Mouse (Mus musculus) myocyte (in vitro differentiated cells): ENCODE results near the gene Ypel4. TPM values are rescaled to one million over a fixed set of nuclear protein-coding genes. Genes with fewer than 3 reads are reported as not detected.

Source experiments
- H3K27me3 ChIP-seq: one replicate; pipeline ENCODE4 v1.6.1; 2011; ENCODE audit not compliant: control insufficient read depth, insufficient read depth, insufficient read length
- H3K36me3 ChIP-seq: one replicate; pipeline ENCODE4 v1.6.1; 2011; ENCODE audit not compliant: control insufficient read depth, insufficient read depth
- H3K4me2 ChIP-seq: one replicate; pipeline ENCODE4 v1.6.1; 2011; ENCODE audit warnings: low read depth, control low read depth
- H3K4me3 ChIP-seq: one replicate; pipeline ENCODE4 v1.5.1; 2011; ENCODE audit warnings: mild to moderate bottlenecking, control low read depth, moderate library complexity
- H3K79me2 ChIP-seq: one replicate; pipeline ENCODE4 v1.6.1; 2011; ENCODE audit not compliant: control insufficient read depth, insufficient read depth
- H3ac ChIP-seq: one replicate; pipeline ENCODE4 v1.6.1; 2011; ENCODE audit not compliant: control insufficient read depth, insufficient read length
- CEBPB ChIP-seq: IDR thresholded peaks from 2 replicates; pipeline ENCODE4 v1.6.1; 2011; ENCODE audit warnings: mild to moderate bottlenecking, moderate library complexity; ENCODE audit not compliant: poor library complexity, insufficient read depth, severe bottlenecking
- E2F4 ChIP-seq: IDR thresholded peaks from one replicate; pipeline ENCODE4 v1.6.1; 2011; ENCODE audit warnings: mild to moderate bottlenecking, control low read depth, moderate library complexity; ENCODE audit not compliant: insufficient read depth
- MAX ChIP-seq: IDR thresholded peaks from one replicate; pipeline ENCODE4 v1.6.1; 2011; ENCODE audit warnings: low read depth, mild to moderate bottlenecking, control low read depth
- MYOD1 ChIP-seq, 3 experiments: IDR thresholded peaks; one replicate each; pipeline ENCODE4 v1.6.1; 2011; ENCODE audit warnings: control low read depth in 2 of 3, low read depth in 2 of 3, mild to moderate bottlenecking in 2 of 3, moderate library complexity in 1 of 3; ENCODE audit not compliant: insufficient read length in 2 of 3, control insufficient read depth in 1 of 3
- MYOG ChIP-seq, 3 experiments: IDR thresholded peaks; one replicate each; pipeline ENCODE4 v1.6.1; 2011; ENCODE audit warnings: control low read depth in 2 of 3, low read depth in 2 of 3, mild to moderate bottlenecking in 2 of 3; ENCODE audit not compliant: insufficient read length in 2 of 3, control insufficient read depth in 1 of 3, insufficient read depth in 1 of 3
- POLR2A ChIP-seq: IDR thresholded peaks from one replicate; pipeline ENCODE4 v1.6.1; 2011; ENCODE audit warnings: low read depth, mild to moderate bottlenecking, control low read depth, moderate library complexity; ENCODE audit not compliant: insufficient read length
- POLR2AphosphoS2 ChIP-seq: IDR thresholded peaks from one replicate; pipeline ENCODE4 v1.6.1; 2011; ENCODE audit warnings: low read depth, control low read depth; ENCODE audit not compliant: insufficient read length
- REST ChIP-seq: IDR thresholded peaks from one replicate; pipeline ENCODE4 v1.6.1; 2011; ENCODE audit warnings: mild to moderate bottlenecking, control low read depth, moderate library complexity; ENCODE audit not compliant: insufficient read depth, insufficient read length
- SRF ChIP-seq: IDR thresholded peaks from one replicate; pipeline ENCODE4 v1.6.1; 2011; ENCODE audit warnings: low read depth; ENCODE audit not compliant: control insufficient read depth, insufficient read length
- TCF12 ChIP-seq: IDR thresholded peaks from one replicate; pipeline ENCODE4 v1.6.1; 2011; ENCODE audit warnings: mild to moderate bottlenecking, control low read depth; ENCODE audit not compliant: poor library complexity, insufficient read depth, severe bottlenecking
- TCF3 ChIP-seq: IDR thresholded peaks from one replicate; pipeline ENCODE4 v1.6.1; 2011; ENCODE audit warnings: low read depth, control low read depth; ENCODE audit not compliant: insufficient read length
- USF1 ChIP-seq: IDR thresholded peaks from one replicate; pipeline ENCODE4 v1.6.1; 2011; ENCODE audit warnings: low read depth, mild to moderate bottlenecking, control low read depth, moderate library complexity
- polyA plus RNA-seq: library from polyadenylated mRNA; unstranded; fragments of >200 nt; fragmentation: generic; extraction: Trizol; gene quantifications from one replicate; pipeline ENCODE4 v1.2.1, GENCODE M21; 2012; ENCODE audit warnings: missing spikeins

Ypel4 gene
- polyA plus RNA-seq, 1 experiment = 1.0 TPM

DNA sequence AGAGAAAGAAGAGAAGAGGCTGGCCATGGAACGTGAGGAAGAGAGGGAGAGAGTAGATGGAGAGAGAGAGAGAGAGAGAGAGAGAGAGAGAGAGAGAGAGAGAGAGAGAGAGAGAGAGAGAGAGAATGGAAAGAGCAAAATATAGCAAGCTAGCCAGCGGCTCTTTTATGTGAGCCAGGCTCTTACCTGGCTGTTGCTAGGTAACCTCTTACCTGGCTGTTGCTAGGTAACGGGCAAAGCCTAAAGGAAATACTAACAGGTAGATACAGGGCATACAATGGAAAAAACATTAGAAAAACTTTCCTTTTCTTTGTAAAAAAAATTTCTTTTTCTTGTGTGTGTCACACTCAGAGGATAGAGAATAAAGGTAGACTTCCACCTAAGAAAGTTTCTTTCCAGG is 43.8 kb downstream of the Ypel4 start:
- Histone ChIP-seq H3ac (no peak overlapping the region), H3K4me2 (no peak overlapping the region), H3K27me3 (no peaks in the 10 kb centered on the region), H3K4me3 (no peak overlapping the region), H3K36me3 (no peaks in the 10 kb centered on the region), H3K79me2 (no peaks in the 10 kb centered on the region)
- TF ChIP-seq USF1 = no peak
- TF ChIP-seq CEBPB = no peak
- no peak for TF ChIP-seq TCF3
- TF ChIP-seq REST = no peak
- no peak for TF ChIP-seq MYOD1 (IDR thresholded peaks at IDR 0.05; ENCODE audit: control insufficient read depth in 1 of 3, insufficient read length in 2 of 3, low read depth in 2 of 3)
- TF ChIP-seq POLR2A = no peak
- no peak for TF ChIP-seq POLR2AphosphoS2
- no peak for TF ChIP-seq TCF12
- TF ChIP-seq SRF = no peak
- TF ChIP-seq MAX = no peak
- TF ChIP-seq MYOG (IDR thresholded peaks at IDR 0.05; ENCODE audit: control insufficient read depth in 1 of 3, insufficient read depth in 1 of 3, insufficient read length in 2 of 3, low read depth in 2 of 3) = no peak
- no peak for TF ChIP-seq E2F4

DNA sequence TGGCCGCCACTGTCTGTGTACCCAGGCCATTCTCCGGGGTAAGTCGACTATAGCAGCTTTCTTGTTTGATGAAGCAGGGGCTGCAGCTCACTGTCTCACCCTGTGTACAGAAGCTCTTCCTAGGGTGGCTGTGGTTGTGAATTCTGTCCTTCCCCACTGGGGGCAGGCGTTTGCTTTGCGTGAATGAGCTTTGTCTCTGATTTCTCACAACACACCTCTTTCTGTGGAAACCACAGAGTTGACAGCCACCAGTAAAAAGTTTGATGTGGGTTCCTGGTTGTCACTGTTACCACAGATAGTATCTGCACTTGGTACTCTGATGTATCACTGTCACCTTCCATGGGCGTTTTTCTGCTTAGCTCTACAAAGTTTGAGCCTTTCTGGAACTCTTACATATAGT is 45.4 kb downstream of the Ypel4 start:
- TF ChIP-seq CEBPB (no peak), MYOG (IDR thresholded peaks at IDR 0.05; ENCODE audit: control insufficient read depth in 1 of 3, insufficient read depth in 1 of 3, insufficient read length in 2 of 3, low read depth in 2 of 3) (no peak), MAX (no peak), REST (no peak), SRF (no peak), TCF12 (no peak), USF1 (no peak), E2F4 (no peak), POLR2A (no peak), TCF3 (no peak), MYOD1 (IDR thresholded peaks at IDR 0.05; ENCODE audit: control insufficient read depth in 1 of 3, insufficient read length in 2 of 3, low read depth in 2 of 3) (no peak), POLR2AphosphoS2 (no peak)
- H3K4me2 ChIP-seq = no peak overlapping the region
- H3ac ChIP-seq = no peak overlapping the region

DNA sequence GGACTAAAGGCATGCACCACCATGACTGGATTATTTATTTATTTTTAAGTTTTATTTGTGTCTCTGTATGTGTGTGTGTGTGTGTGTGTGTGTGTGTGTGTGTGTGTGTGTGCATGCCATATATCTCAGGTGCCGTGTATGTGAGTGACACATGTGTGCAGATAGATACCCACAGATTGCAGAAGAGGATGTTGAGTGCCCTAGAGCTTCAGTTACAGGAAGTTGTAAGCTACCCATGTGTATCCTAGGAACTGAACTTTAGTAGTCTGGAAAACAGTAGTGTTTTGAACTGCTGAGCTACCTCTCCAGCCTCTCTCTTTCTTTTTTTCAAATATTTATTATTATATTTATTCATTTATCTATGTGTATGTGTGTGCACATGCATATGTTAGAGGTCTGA is 49.5 kb downstream of the Ypel4 start:
- Histone ChIP-seq H3K4me2 (no peak overlapping the region), H3K4me3 (no peak overlapping the region), H3ac (no peak overlapping the region), H3K79me2 (no peaks in the 10 kb centered on the region), H3K36me3 (no peaks in the 10 kb centered on the region), H3K27me3 (no peaks in the 10 kb centered on the region)
- TF ChIP-seq CEBPB = no peak
- TF ChIP-seq POLR2A = no peak
- TF ChIP-seq E2F4 = no peak
- no peak for TF ChIP-seq USF1
- no peak for TF ChIP-seq MYOG (IDR thresholded peaks at IDR 0.05; ENCODE audit: control insufficient read depth in 1 of 3, insufficient read depth in 1 of 3, insufficient read length in 2 of 3, low read depth in 2 of 3)
- no peak for TF ChIP-seq TCF3
- TF ChIP-seq MAX = no peak
- no peak for TF ChIP-seq MYOD1 (IDR thresholded peaks at IDR 0.05; ENCODE audit: control insufficient read depth in 1 of 3, insufficient read length in 2 of 3, low read depth in 2 of 3)
- TF ChIP-seq SRF = no peak
- TF ChIP-seq REST = no peak
- no peak for TF ChIP-seq TCF12
- TF ChIP-seq POLR2AphosphoS2 = no peak

More for the DNA sequence above, 45.4 kb downstream of the Ypel4 start:
- Histone ChIP-seq H3K79me2 (no peaks in the 10 kb centered on the region), H3K4me3 (no peak overlapping the region), H3K36me3 (no peaks in the 10 kb centered on the region), H3K27me3 (no peaks in the 10 kb centered on the region)

DNA sequence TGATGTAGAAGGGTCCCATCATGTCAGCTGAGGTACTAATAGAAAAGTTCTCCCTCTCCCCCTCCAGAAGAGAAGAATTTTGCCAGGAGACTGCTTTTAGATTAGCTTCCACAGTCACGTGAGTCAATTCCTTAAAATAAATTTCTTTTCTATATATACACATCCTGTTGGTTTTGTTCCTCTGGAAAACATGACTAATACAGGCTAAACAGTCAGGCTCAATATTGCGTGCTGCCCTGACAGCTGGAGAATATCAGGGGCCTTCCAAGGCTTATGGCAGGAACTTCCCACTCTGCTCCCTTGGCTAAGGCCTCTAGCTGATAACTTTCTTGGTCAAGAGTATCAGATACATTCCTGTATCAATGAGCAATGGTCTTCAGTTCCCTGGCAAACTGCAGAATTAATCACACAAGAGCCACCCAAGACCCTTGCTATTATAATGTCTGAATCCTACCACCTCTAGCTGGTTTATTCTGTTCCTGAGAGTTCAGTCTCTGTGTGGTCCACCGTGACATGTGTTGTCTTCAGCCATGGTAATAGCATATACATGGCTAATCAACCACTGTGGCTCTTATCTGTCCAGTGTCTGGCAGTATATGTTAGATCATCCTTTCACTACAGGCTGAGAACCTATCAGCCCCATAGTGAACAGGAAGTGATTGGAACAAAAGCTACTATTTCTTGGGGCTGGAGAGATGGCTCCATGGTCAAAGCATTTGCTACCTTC is 50.1 kb downstream of the Ypel4 start:
- Histone ChIP-seq H3K79me2 (no peaks in the 10 kb centered on the region), H3K4me2 (peak overlapping the region; percentile 12), H3K27me3 (no peaks in the 10 kb centered on the region), H3K4me3 (no peak overlapping the region), H3ac (no peak overlapping the region), H3K36me3 (no peaks in the 10 kb centered on the region)
- TF ChIP-seq SRF (no peak), MYOD1 (IDR thresholded peaks at IDR 0.05; ENCODE audit: control insufficient read depth in 1 of 3, insufficient read length in 2 of 3, low read depth in 2 of 3) (peak in 2 of 3 experiments; percentile 23 to 56), POLR2AphosphoS2 (no peak), MYOG (IDR thresholded peaks at IDR 0.05; ENCODE audit: control insufficient read depth in 1 of 3, insufficient read depth in 1 of 3, insufficient read length in 2 of 3, low read depth in 2 of 3) (peak in 2 of 3 experiments; percentile 30 to 79), POLR2A (no peak), CEBPB (no peak), USF1 (peak; percentile 74)

Other genes starting within 250 kb of the Ypel4 start
- gene Ctnnd1, start 83.3 kb upstream of the Ypel4 start, polyA plus RNA-seq = 64.6 TPM
- gene Btbd18, start 75.0 kb upstream of the Ypel4 start, polyA plus RNA-seq = 0.01 TPM
- 129 TPM for gene Selenoh, start 63.3 kb upstream of the Ypel4 start, polyA plus RNA-seq
- gene Gm28635, start 56.0 kb upstream of the Ypel4 start, polyA plus RNA-seq = not detected
- 20.3 TPM for gene Med19, start 55.7 kb upstream of the Ypel4 start, polyA plus RNA-seq
- gene Tmx2, start 54.9 kb upstream of the Ypel4 start, polyA plus RNA-seq = 113 TPM
- gene Zdhhc5, start 18.9 kb upstream of the Ypel4 start, polyA plus RNA-seq = 36.3 TPM
- 7.1 TPM for gene Clp1, start 6.7 kb upstream of the Ypel4 start, polyA plus RNA-seq
- gene Gm19426, start 9.6 kb downstream of the Ypel4 start, polyA plus RNA-seq = 3.0 TPM
- 0.62 TPM for gene Serping1, start 41.4 kb downstream of the Ypel4 start, polyA plus RNA-seq
- gene Ube2l6, start 64.8 kb downstream of the Ypel4 start, polyA plus RNA-seq = 16.2 TPM
- 0.85 TPM for gene Smtnl1, start 88.6 kb downstream of the Ypel4 start, polyA plus RNA-seq
- 102 TPM for gene Timm10, start 92.9 kb downstream of the Ypel4 start, polyA plus RNA-seq
- gene Slc43a1, start 104.8 kb downstream of the Ypel4 start, polyA plus RNA-seq = 2.0 TPM
- gene Rtn4rl2, start 152.7 kb downstream of the Ypel4 start, polyA plus RNA-seq = 0.13 TPM
- 4.5 TPM for gene Slc43a3, start 202.5 kb downstream of the Ypel4 start, polyA plus RNA-seq
- gene Prg2, start 246.4 kb downstream of the Ypel4 start, polyA plus RNA-seq = not detected